8 mouse cellular contexts compared by ENCODE assay signal in genomic region chr17:45805471-45806082, GRCm38 (mm10).
DNase-seq lines count a peak whose midpoint lies in the region; ATAC-seq lines count a peak whose summit lies in the region.

No protein-coding gene starts in this region.

- intact Hi-C loops in left cerebral cortex, postnatal 4 days (cut with DNase I), result no loop called here

- H3K4me1 ChIP-seq in hindbrain, embryonic 14.5 days (replicated peaks; ENCODE audit: control insufficient read depth, insufficient read depth, low read length), result peaks cover 13% of the 10 kb centered on the region; the same call in 1 of the 2 replicates

- no peaks in the 10 kb centered on the region for H3K36me3 ChIP-seq in hindbrain, embryonic 14.5 days (replicated peaks; ENCODE audit: control insufficient read depth, insufficient read depth)

- no peaks in the 10 kb centered on the region for H3K9me3 ChIP-seq in hindbrain, embryonic 14.5 days (ENCODE audit: control insufficient read depth, low read length)

- 0 out of 2 replicates have a peak, but pooled peaks cover 13% of the 10 kb centered on the region for H3K27me3 ChIP-seq in hindbrain, embryonic 14.5 days (ENCODE audit: control insufficient read depth, insufficient read depth, low read length)

- 3% methylated on average over 33 of the region's 35 CpGs for WGBS in hindbrain, embryonic 14.5 days

- no peak overlapping the region for H3K27ac ChIP-seq in hindbrain, embryonic 14.5 days

- H3K9ac ChIP-seq in hindbrain, embryonic 14.5 days, result no peak overlapping the region

- DNase-seq in left cerebral cortex, postnatal 4 days, result peak; percentile 57
- no peak for DNase-seq in left cerebral cortex, adult 11 months (ENCODE audit: low spot score)
- peak; percentile 58 for DNase-seq in embryo, embryonic 11 days
- no peak for DNase-seq in hindbrain, embryonic 14.5 days (ENCODE audit: low spot score)
- peak; percentile 38 for DNase-seq in liver
- peak; percentile 94 for DNase-seq in retina, postnatal 1 day
- DNase-seq in urinary bladder, postnatal 4 days (ENCODE audit: low spot score in 2 of 2), result no peak

- peak overlapping the region; percentile 16; the same call in 1 of the 2 replicates for H3K4me2 ChIP-seq in hindbrain, embryonic 14.5 days (replicated peaks)

- ATAC-seq in hindbrain, embryonic 14.5 days (ENCODE audit: low FRiP score), result 0 out of 2 replicates have a peak, but pooled peaks have one; percentile 31
- no peak for ATAC-seq in activated CD4-positive, CD25-positive, alpha-beta regulatory T cell, adult 4 months

- H3K4me3 ChIP-seq in hindbrain, embryonic 14.5 days (replicated peaks; ENCODE audit: low read length), result no peak overlapping the region

Comparison
In these comparisons a context has a peak if more than half of its experiments do, and no peak if none do; other contexts are left out.
1. DNase-seq: peak in left cerebral cortex, postnatal 4 days (single experiment), embryo, embryonic 11 days (single experiment), liver (single experiment) and retina, postnatal 1 day (single experiment); none in left cerebral cortex, adult 11 months (single experiment), hindbrain, embryonic 14.5 days (single experiment) and urinary bladder, postnatal 4 days (0 of 2).